Mouse (Mus musculus) thymus, postnatal 4 days (tissue): ENCODE measurements around the gene Rapgef5.

ENCODE experiments used
- DNase-seq: peaks from one replicate; pipeline ENCODE4 v3.0.0; 2021

Rapgef5 gene

GRCm38 (mm10) chr12:117676265-117676664, 160.0 kb downstream of the Rapgef5 start:
- DNase-seq, result no peak

DNA sequence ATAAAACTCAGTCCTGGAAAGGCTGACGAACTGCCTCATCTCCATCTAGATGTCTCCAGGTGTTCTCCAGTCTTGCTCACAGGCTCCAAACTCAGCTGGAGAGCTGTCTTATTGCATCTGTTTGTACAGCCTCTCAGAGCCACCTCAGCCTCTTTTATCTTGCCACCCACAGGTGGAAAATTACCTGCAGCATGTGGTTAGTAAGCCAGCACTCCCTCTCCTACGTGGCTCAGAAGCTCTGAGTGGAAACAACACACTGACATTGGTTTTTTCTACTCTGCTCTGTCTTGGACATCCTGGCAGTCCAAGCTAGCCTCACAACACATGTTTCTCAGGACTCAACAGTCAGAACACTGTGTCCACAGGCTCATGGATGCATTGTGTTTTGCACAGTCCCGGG, 162.6 kb downstream of the Rapgef5 start:
- no peak for DNase-seq

GRCm38 (mm10) chr12:117679795-117680194, 163.5 kb downstream of the Rapgef5 start:
- no peak for DNase-seq

- no peak for DNase-seq
Observed at GRCm38 (mm10) chr12:117681273-117681672, 165.0 kb downstream of the Rapgef5 start.

- DNase-seq, result no peak
Observed at GRCm38 (mm10) chr12:117683377-117683776, 167.1 kb downstream of the Rapgef5 start.

DNA sequence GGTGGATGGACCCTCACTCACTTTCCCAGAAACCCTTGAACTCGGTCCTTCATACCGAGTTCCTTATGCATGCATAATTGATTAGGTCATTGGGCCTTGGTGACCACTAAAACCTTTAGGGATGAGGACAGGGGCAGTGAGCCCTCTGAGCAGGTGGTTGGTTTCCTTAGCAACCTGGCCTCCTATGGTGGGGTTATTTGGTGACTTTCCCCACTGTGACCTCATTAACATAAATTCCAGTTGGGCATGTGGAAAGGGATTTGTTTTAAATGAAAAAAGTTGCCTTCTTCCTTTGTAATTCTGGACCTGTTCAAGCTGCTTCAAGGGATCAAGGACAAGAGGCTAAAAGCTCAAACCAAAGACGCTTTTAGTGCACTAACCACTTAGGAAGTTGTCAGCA, 167.7 kb downstream of the Rapgef5 start:
- DNase-seq, result no peak

DNA sequence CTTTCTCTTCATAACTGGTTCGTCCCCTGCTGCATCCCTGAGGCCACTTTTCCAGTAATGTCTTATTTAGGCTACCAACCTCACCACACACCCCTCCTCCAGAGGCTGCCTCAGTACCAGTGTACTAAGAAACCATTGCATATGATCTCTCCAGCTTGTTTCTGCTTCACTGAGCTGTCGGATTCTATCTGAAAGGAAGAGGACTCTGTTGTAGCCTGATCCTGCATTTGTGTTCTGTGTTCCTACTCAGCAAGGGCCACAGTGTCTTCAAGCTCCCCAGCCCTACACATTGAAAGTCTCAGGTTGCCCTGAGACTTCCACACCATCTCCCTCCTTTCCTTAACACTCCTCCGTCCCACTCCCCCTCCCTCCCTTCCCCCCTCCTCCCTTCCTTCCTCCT, 168.5 kb downstream of the Rapgef5 start:
- DNase-seq, result no peak

DNA sequence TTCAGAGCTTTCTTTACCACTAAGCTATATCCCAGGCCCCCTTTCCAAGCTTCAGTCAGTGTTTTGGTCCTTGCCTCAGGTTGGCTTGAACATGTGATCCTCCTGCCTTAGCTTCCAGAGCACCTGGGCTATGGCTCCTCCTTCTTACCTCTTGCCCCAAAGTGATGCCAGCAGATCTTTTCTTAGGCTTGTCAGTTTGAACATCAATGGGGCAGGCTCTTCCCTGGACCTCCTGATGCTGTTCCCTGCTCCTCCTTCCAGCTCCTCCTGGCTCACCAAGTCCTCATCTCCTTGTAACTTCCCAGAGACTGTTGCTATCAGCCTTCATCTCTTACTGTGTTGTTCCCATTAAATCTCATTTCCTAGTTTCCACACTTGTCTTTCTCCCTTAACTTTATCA, 169.1 kb downstream of the Rapgef5 start:
- no peak for DNase-seq

DNA sequence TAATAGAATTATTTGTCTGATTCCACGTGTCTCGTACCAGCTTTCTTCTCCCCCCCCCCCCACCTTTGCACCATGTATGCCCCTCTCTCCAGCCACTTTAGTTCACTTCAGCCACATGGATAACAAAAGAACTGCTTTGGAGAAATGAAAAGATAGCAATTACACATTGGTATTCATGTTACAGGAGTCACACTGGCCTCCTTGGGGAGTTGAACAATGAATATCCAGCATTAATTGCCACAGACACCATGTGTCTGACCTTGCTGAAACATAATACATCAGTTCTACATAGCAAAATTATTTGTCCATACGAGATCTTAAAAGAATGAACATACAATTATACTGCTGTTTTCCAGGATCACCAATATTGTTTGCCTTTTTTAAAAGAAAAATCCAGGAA, 170.5 kb downstream of the Rapgef5 start:
- DNase-seq, result no peak

DNA sequence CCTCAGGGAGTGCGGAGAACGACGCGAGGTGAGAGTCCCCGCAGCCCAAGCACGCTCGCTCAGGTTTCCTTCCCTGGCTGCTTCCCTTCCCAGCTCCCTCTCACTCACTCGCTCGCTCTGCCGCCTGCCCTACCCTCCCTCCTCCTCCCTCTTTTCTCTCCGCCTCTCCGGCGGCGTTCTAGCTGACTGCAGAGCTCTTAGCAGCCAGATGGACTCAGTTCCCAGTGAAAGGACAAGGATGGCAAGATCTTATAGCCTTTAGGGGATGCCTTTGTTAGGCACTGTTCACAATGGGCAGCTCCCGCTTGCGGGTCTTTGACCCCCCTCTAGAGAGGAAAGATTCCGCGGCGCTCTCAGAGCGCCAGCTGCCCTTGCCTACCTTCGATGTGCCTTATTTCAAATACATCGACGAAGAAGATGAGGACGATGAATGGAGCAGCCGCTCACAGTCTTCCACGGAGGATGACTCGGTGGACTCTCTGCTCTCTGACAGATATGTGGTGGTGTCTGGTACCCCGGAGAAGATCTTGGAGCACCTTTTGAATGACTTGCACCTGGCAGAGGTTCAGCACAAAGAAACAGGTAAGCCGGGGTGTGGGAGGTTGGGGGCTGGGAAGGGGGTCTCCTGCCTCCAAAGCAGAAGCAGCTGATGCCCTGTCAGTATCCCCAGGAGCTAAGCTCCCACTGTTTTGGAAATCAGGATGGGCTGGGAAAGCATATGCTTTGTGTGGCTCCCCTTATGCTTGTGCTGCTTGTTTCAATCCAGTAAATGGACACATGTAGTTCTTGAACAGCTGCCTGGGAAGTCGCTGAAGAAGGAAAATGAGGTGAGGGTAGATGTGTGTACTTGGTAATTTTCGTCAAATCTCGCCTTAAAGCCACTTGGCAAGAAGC, 172.6 kb downstream of the Rapgef5 start:
- no peak for DNase-seq

GRCm38 (mm10) chr12:117691336-117691735, 175.1 kb downstream of the Rapgef5 start:
- no peak for DNase-seq

GRCm38 (mm10) chr12:117692775-117693174, 176.5 kb downstream of the Rapgef5 start:
- no peak for DNase-seq

DNA sequence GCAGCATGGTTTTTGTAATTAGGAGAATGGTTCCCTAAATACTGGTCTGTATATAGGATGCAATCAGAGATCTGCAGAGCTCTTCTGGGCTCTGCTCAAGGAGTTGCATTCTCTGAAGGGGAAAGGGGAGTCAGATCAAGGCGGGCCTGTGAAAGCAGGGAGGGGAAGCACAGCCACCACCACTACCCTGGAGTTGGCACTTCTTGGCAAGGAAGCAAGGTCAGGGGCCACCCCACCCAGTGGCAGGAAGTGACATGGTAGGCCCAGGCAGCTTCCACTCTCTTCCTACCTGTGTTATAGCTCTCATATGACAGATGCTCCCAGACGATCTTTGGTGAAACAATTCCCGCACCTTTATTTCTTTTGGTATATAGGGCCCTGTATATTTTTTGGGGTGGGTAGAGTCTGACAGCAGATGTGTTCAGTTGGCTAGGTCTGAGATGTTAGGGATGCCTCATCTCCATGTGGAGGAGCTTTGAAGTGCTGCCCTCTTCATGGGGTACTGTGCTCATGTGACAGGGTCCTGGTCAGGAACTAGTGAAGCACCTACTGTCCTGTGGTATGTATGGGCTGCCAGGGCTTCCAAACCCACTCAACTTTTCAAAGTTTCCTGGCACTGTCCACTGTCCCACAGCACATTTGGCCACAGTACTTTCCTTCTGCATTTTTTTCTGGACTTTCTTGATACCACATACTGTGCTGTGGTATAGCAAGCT, 183.8 kb downstream of the Rapgef5 start:
- peak; percentile 19 for DNase-seq

- DNase-seq, result no peak
Observed at GRCm38 (mm10) chr12:117700927-117701326, 184.6 kb downstream of the Rapgef5 start.

DNA sequence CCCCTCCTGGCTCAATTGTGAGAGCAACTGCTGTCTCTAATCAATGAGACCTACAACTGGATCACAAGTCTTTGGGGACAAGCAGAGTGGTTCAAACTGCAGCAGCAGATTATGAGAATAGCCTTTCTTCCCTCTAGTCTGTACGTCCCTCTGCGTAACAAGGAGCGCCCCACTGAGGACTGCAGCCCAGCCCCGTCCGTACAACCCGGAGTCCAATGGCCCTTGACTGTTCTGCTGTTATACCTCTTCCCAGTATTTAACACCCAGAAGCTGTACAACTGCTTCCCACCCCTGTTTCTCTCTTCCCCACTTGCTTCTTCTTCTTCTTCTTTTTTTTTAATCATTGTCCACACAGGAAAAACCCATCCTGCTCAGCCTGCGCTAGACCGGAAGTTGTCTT, 186.0 kb downstream of the Rapgef5 start:
- no peak for DNase-seq

- DNase-seq, result no peak
Observed at GRCm38 (mm10) chr12:117702928-117703327, 186.6 kb downstream of the Rapgef5 start.

DNA sequence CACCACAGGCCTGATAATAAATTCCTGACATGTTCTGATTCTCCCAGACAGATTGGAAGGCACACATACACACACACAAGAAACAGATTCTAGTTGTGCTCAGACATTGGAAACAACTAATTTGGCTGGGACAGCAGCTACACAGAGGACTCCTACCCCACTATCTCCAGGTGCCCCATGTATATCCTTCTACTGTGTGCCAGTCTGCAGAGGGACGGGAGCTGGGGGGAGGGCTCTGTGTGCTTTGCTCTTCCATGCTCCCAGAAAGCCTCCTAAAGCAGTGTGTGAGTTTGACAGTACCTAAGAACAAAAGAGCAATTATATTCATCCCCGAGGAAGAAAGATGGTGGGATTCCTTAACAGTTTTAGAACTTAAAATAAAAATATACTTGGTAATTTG, 187.1 kb downstream of the Rapgef5 start:
- DNase-seq, result no peak

DNA sequence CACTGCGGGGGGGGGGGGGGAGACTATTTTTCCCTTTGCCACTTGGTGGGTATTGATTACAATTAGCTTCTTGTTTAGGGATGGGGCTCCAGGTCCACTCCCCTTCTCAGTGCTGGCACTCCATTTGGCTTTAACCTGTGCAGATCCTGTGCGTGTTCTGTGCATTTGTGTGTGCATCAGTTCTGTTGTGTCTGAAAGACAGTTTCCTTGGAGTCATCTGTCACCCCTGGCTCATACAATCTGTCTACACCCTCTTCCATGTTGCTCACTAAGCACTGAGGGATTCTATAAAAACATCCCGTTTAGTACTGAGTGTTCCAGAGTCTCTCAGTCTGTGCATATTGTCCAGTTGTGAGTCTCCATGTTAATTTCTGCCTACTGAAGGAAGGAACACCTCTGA, 189.0 kb downstream of the Rapgef5 start:
- no peak for DNase-seq

DNA sequence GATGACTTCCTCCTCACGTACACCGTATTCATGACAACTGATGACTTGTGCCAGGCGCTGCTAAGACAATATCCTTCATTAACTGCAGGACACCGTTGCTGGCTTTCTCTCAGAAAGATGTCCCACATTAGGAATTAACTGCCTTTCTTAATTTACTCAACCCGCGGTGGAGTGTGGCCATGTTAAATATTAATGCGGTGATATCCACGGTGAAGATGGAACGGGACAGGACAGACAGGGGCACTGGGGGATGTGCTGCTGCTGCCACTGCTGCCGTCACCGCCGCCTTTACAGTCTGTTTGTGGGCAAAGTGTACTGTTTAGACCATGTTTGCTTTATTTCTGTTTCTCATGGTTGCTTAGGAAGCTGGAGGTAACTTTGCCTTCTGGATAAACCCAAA, 193.0 kb downstream of the Rapgef5 start:
- no peak for DNase-seq

- DNase-seq, result no peak
Observed at GRCm38 (mm10) chr12:117712474-117712873, 196.2 kb downstream of the Rapgef5 start.

DNA sequence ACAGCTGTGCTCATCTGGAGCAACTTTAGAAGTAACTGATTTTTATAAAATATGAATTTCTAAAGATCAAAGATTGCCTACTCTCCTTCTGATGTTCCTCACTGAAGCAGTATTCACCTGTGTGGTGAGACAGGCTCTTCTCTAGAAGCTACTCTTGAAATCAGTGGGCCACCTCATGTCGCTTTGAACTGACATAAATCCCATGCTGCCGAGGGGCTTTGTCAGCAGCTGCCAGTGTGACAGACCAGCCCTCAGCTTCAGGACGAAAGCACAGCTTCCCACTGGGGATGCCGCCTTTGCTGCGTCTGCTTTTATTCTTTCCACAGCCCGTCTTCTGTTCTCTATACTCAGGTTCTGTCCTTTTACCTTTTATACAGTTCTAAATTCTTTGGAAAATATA, 197.3 kb downstream of the Rapgef5 start:
- DNase-seq, result no peak

- DNase-seq, result no peak
Observed at GRCm38 (mm10) chr12:117720794-117721747, 204.8 kb downstream of the Rapgef5 start.

- DNase-seq, result no peak
Observed at GRCm38 (mm10) chr12:117721748-117722150, 205.5 kb downstream of the Rapgef5 start.
